Comparison of ENCODE assay signal across 8 mouse cellular contexts in the genomic region with DNA sequence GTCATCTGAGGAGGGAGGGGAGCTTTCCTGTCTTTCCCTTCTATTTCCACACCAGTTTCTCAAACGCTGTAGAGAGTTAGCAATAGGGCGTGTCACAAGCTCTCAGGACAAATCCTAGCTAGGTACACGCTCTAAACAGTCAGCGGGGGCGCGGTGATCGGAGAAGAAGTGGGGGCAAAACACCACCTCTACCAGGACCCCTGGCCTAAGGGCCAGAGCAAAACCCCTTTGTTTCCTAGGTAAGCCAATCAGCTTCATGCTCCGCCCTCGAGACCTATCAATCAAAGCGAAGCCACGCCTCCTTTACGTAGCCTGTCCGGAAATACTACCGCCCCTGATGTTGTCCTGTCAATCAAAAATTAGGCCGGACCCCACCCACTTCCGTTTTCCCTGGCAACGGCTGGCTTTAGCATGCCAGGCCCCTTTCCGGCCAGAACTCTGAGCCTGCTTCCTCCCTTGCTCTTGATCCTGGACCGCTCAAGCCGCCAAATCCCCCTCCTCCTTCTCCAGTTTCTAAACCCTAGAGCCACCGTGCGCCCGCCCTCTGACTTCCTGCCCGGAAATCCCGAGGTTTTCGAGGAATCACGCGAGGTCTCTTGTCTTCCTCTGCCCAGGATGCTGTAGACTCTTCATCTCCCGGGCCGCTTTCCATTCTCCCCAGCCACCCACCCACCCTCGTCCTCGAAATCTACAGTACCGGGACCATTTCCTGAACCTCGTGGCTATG. TPM values are rescaled to one million over a fixed set of nuclear protein-coding genes. Genes with fewer than 3 reads are reported as not detected.
DNase-seq lines count a peak whose midpoint lies in the region; ATAC-seq lines count a peak whose summit lies in the region.

No protein-coding gene starts in this region.

- peak overlapping the region; percentile 95 for H3K27ac ChIP-seq in hindbrain, embryonic 16.5 days (ENCODE audit: low read depth, low read length)
- H3K27ac ChIP-seq in macrophage: peak overlapping the region; percentile 92

- H3K9me3 ChIP-seq in hindbrain, embryonic 16.5 days (ENCODE audit: control insufficient read depth, low read length): no peaks in the 10 kb centered on the region

- no peaks in the 10 kb centered on the region for H3K27me3 ChIP-seq in hindbrain, embryonic 16.5 days (replicated peaks; ENCODE audit: control insufficient read depth, insufficient read depth, low read length)

- WGBS in hindbrain, embryonic 16.5 days: under 1% methylated on average over 34 of the region's 34 CpGs
- WGBS in macrophage (ENCODE audit: missing documents): under 1% methylated on average over 34 of the region's 34 CpGs

- peak overlapping the region; percentile 66 for H3K4me2 ChIP-seq in hindbrain, embryonic 16.5 days (ENCODE audit: low read length)

- peaks cover 19% of the 10 kb centered on the region for H3K4me1 ChIP-seq in hindbrain, embryonic 16.5 days (ENCODE audit: control insufficient read depth, insufficient read depth, low read depth, low read length)

- peaks cover 11% of the 10 kb centered on the region for H3K36me3 ChIP-seq in hindbrain, embryonic 16.5 days (ENCODE audit: control insufficient read depth, insufficient read depth, low read length)
- H3K36me3 ChIP-seq in macrophage (ENCODE audit: inconsistent target): peaks cover 6% of the 10 kb centered on the region

- peak overlapping the region; percentile 45 for H3K4me3 ChIP-seq in hindbrain, embryonic 16.5 days (ENCODE audit: low read length)
- peak overlapping the region; percentile 60 for H3K4me3 ChIP-seq in macrophage (ENCODE audit: inconsistent target)

- ATAC-seq in hindbrain, embryonic 16.5 days: peak; percentile 95

- peak overlapping the region; percentile 73 for H3K9ac ChIP-seq in hindbrain, embryonic 16.5 days (ENCODE audit: low read depth, low read length)

- peak; percentile 87 for DNase-seq in T-cell, adult 2 months (ENCODE audit: low spot score)
- DNase-seq in cerebellum, postnatal 36 days: peak; percentile 87 to 92
- DNase-seq in gastrocnemius, adult 18-20 months (ENCODE audit: low spot score): peak; percentile 95
- DNase-seq in left cerebral cortex, adult 18-20 months (ENCODE audit: low spot score in 2 of 2): peak; percentile 86 to 90
- DNase-seq in right cerebral cortex, adult 18-20 months: peak; percentile 93
- DNase-seq in urinary bladder, postnatal 10 days (ENCODE audit: low spot score): peak; percentile 70

- H3K79me2 ChIP-seq in macrophage (ENCODE audit: inconsistent target): no peaks in the 10 kb centered on the region

RNA-seq across cellular contexts. Expression of a gene that starts 11.0 kb away (rescaled TPM):
- 10 to 100 TPM; 23.2 to 24.9 TPM for total RNA-seq in gastrocnemius, adult 18-20 months (2021)
- 76.8 and 85.4 TPM in 2 replicates for polyA plus RNA-seq in hindbrain, embryonic 16.5 days (2015; fragmentation: Nextera tagmentation; extraction: Ambion mirVana)
- 100 to 1,000 TPM; 118 to 125 TPM for total RNA-seq in left cerebral cortex, adult 18-20 months (2021)
- total RNA-seq in macrophage (2018; cell fraction: chromatin; rRNA removed): 10 to 100 TPM in 21 of 26 experiments, 1 to 10 TPM in 5; 8.1 to 45.0 (median 16.3) TPM
- total RNA-seq in macrophage (2018; cell fraction: cytosol; rRNA removed): 10 to 100 TPM; 13.1 to 36.5 (median 22.2) TPM
- 10 to 100 TPM in 25 of 26 experiments, 1 to 10 TPM in 1; 9.8 to 50.9 (median 19.2) TPM for total RNA-seq in macrophage (2018; cell fraction: nucleus; rRNA removed)
- 27.6 to 39.5 TPM (median 34.8 TPM) in 3 replicates for polyA plus RNA-seq in macrophage (2018)

RNA-seq across cellular contexts. Expression of a gene that starts 12.8 kb away (rescaled TPM):
- 1 to 10 TPM; 4.7 to 5.4 TPM for total RNA-seq in gastrocnemius, adult 18-20 months (2021)
- 3.0 and 3.2 TPM in 2 replicates for polyA plus RNA-seq in hindbrain, embryonic 16.5 days (2015; fragmentation: Nextera tagmentation; extraction: Ambion mirVana)
- total RNA-seq in left cerebral cortex, adult 18-20 months (2021): 1 to 10 TPM; 4.3 to 5.6 TPM
- total RNA-seq in macrophage (2018; cell fraction: chromatin; rRNA removed): under 1 TPM in 4 of 26 experiments, not detected in 22; 0.19 to 0.52 (median 0.34) TPM
- total RNA-seq in macrophage (2018; cell fraction: cytosol; rRNA removed): not detected
- total RNA-seq in macrophage (2018; cell fraction: nucleus; rRNA removed): under 1 TPM in 4 of 26 experiments, not detected in 22; 0.18 to 0.40 (median 0.28) TPM
- polyA plus RNA-seq in macrophage (2018): not detected in 3 replicates

RNA-seq across cellular contexts. Expression of a gene that starts 16.8 kb away (rescaled TPM):
- 10 to 100 TPM in 1 of 2 experiments, 1 to 10 TPM in 1; 6.3 to 11.2 TPM for total RNA-seq in gastrocnemius, adult 18-20 months (2021)
- 4.0 and 5.5 TPM in 2 replicates for polyA plus RNA-seq in hindbrain, embryonic 16.5 days (2015; fragmentation: Nextera tagmentation; extraction: Ambion mirVana)
- total RNA-seq in left cerebral cortex, adult 18-20 months (2021): 1 to 10 TPM; 6.7 to 7.3 TPM
- total RNA-seq in macrophage (2018; cell fraction: chromatin; rRNA removed): 1 to 10 TPM in 7 of 26 experiments, under 1 TPM in 10, not detected in 9; 0.53 to 1.8 (median 0.96) TPM
- total RNA-seq in macrophage (2018; cell fraction: cytosol; rRNA removed): under 1 TPM in 20 of 26 experiments, not detected in 6; 0.10 to 0.47 (median 0.22) TPM
- 1 to 10 TPM in 7 of 26 experiments, under 1 TPM in 14, not detected in 5; 0.29 to 2.1 (median 0.77) TPM for total RNA-seq in macrophage (2018; cell fraction: nucleus; rRNA removed)
- polyA plus RNA-seq in macrophage (2018): 0.10 to 0.33 TPM in 2 of 3 replicates, not detected in the other

RNA-seq across cellular contexts. Expression of a gene that starts 44.1 kb away (rescaled TPM):
- 10 to 100 TPM; 17.5 to 25.8 TPM for total RNA-seq in gastrocnemius, adult 18-20 months (2021)
- 14.8 and 18.7 TPM in 2 replicates for polyA plus RNA-seq in hindbrain, embryonic 16.5 days (2015; fragmentation: Nextera tagmentation; extraction: Ambion mirVana)
- 10 to 100 TPM; 39.9 to 43.2 TPM for total RNA-seq in left cerebral cortex, adult 18-20 months (2021)
- total RNA-seq in macrophage (2018; cell fraction: chromatin; rRNA removed): 1 to 10 TPM; 1.1 to 9.7 (median 4.8) TPM
- 1 to 10 TPM; 1.5 to 5.0 (median 3.4) TPM for total RNA-seq in macrophage (2018; cell fraction: cytosol; rRNA removed)
- 10 to 100 TPM in 5 of 26 experiments, 1 to 10 TPM in 21; 2.2 to 10.8 (median 5.1) TPM for total RNA-seq in macrophage (2018; cell fraction: nucleus; rRNA removed)
- 1.4 to 4.7 TPM (median 2.3 TPM) in 3 replicates for polyA plus RNA-seq in macrophage (2018)

RNA-seq across cellular contexts. Expression of a gene that starts 52.0 kb away (rescaled TPM):
- total RNA-seq in gastrocnemius, adult 18-20 months (2021): 10 to 100 TPM; 34.2 to 35.3 TPM
- polyA plus RNA-seq in hindbrain, embryonic 16.5 days (2015; fragmentation: Nextera tagmentation; extraction: Ambion mirVana): 90.1 and 98.4 TPM in 2 replicates
- total RNA-seq in left cerebral cortex, adult 18-20 months (2021): 10 to 100 TPM; 38.9 to 44.2 TPM
- 10 to 100 TPM in 11 of 26 experiments, 1 to 10 TPM in 11, under 1 TPM in 2, not detected in 2; 0.65 to 18.5 (median 9.4) TPM for total RNA-seq in macrophage (2018; cell fraction: chromatin; rRNA removed)
- 10 to 100 TPM; 24.5 to 47.7 (median 38.8) TPM for total RNA-seq in macrophage (2018; cell fraction: cytosol; rRNA removed)
- total RNA-seq in macrophage (2018; cell fraction: nucleus; rRNA removed): 10 to 100 TPM in 17 of 26 experiments, 1 to 10 TPM in 9; 3.6 to 27.4 (median 10.9) TPM
- 29.1 to 41.9 TPM (median 39.7 TPM) in 3 replicates for polyA plus RNA-seq in macrophage (2018)

Comparison
In these comparisons a context has a peak if more than half of its experiments do, and no peak if none do; other contexts are left out.
1. Peak in every context shown above with its lines: DNase-seq, ATAC-seq, H3K4me3 ChIP-seq and H3K27ac ChIP-seq.
2. RNA of a gene that starts 11.0 kb away (total RNA-seq): 118 to 125 TPM in left cerebral cortex, adult 18-20 months; 23.2 to 24.9 TPM in gastrocnemius, adult 18-20 months; every median in the first group is over 4 times any median in the second.